8 mouse cellular contexts compared by ENCODE assay signal in the genomic region with DNA sequence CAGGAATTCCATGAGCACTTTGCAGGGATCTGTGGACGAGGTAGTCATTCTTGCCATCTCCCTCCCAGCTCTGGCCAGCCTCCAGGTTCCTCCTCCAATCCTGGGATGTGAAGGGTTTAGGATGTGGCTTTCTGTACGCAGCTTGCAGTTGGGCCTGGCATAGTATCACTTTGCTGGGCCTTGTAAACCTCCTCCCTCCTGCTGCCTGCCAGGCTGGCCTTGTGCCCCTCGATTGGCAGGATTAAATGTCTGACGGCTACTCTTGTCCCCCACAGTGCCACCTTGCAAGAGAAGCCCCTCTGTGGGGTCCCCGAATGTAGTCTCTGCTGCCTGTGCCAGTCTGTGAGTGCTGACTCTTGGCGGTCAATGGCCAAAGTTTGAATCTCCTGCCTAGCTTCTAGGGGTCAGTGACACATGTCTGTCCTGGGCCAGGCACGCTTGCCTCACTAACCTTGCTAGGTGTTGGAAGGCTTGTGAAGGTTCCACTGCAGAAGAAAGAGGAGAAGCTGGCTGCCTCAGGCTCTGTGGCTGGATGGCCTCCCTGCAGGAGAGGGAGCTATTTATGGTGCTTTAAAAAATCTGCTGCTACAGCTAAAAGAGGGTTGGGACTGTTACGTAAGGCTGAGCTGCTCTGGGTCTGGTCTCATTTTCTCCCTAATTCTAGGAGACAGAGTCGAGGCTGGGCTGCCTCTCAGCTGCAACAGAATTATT. TPM values are rescaled to one million over a fixed set of nuclear protein-coding genes. Genes with fewer than 3 reads are reported as not detected.
DNase-seq lines count a peak whose midpoint lies in the region; ATAC-seq lines count a peak whose summit lies in the region.

No protein-coding gene starts in this region.

- H3K27me3 ChIP-seq in hindbrain, embryonic 10.5 days (ENCODE audit: insufficient read depth, poor library complexity, severe bottlenecking): no peaks in the 10 kb centered on the region
- H3K27me3 ChIP-seq in hindbrain, embryonic 11.5 days (ENCODE audit: control insufficient read depth, insufficient read depth, low read length): no peaks in the 10 kb centered on the region
- H3K27me3 ChIP-seq in heart, embryonic 16.5 days (ENCODE audit: control insufficient read depth, insufficient read depth, low read length): no peaks in the 10 kb centered on the region
- H3K27me3 ChIP-seq in midbrain, embryonic 13.5 days: no peaks in the 10 kb centered on the region

- peaks cover 69% of the 10 kb centered on the region for H3K4me1 ChIP-seq in hindbrain, embryonic 10.5 days (replicated peaks)
- H3K4me1 ChIP-seq in hindbrain, embryonic 11.5 days (replicated peaks; ENCODE audit: control insufficient read depth, insufficient read depth, low read length): peaks cover 19% of the 10 kb centered on the region
- peaks cover 83% of the 10 kb centered on the region for H3K4me1 ChIP-seq in heart, embryonic 16.5 days (ENCODE audit: control insufficient read depth, insufficient read depth, low read length)
- H3K4me1 ChIP-seq in midbrain, embryonic 13.5 days (replicated peaks): peaks cover 69% of the 10 kb centered on the region

- ATAC-seq in hindbrain, embryonic 11.5 days (ENCODE audit: low FRiP score): no peak
- no peak for ATAC-seq in heart, embryonic 16.5 days (replicated peaks; ENCODE audit: extremely low read depth, insufficient read depth, low FRiP score)
- no peak for ATAC-seq in midbrain, embryonic 13.5 days

- no peak overlapping the region for H3K4me2 ChIP-seq in hindbrain, embryonic 11.5 days (replicated peaks; ENCODE audit: low read depth, low read length)
- H3K4me2 ChIP-seq in heart, embryonic 16.5 days (ENCODE audit: low read depth, low read length): peak overlapping the region; percentile 8
- H3K4me2 ChIP-seq in midbrain, embryonic 13.5 days (replicated peaks): no peak overlapping the region

- H3K4me3 ChIP-seq in hindbrain, embryonic 10.5 days: no peak overlapping the region
- H3K4me3 ChIP-seq in hindbrain, embryonic 11.5 days (ENCODE audit: low read depth, low read length): no peak overlapping the region
- H3K4me3 ChIP-seq in heart, embryonic 16.5 days (ENCODE audit: low read length): no peak overlapping the region
- no peak overlapping the region for H3K4me3 ChIP-seq in midbrain, embryonic 13.5 days (replicated peaks)

- H3K36me3 ChIP-seq in hindbrain, embryonic 10.5 days: no peaks in the 10 kb centered on the region
- H3K36me3 ChIP-seq in hindbrain, embryonic 11.5 days (ENCODE audit: control insufficient read depth, insufficient read depth, low read length): no peaks in the 10 kb centered on the region
- H3K36me3 ChIP-seq in heart, embryonic 16.5 days (ENCODE audit: control insufficient read depth, insufficient read depth): no peaks in the 10 kb centered on the region
- no peaks in the 10 kb centered on the region for H3K36me3 ChIP-seq in midbrain, embryonic 13.5 days

- H3K27ac ChIP-seq in hindbrain, embryonic 10.5 days: peak overlapping the region; percentile 30; the same call in 1 of the 2 replicates
- H3K27ac ChIP-seq in hindbrain, embryonic 11.5 days (ENCODE audit: low read depth, low read length): no peak overlapping the region
- peak overlapping the region; percentile 76 for H3K27ac ChIP-seq in heart, embryonic 16.5 days (ENCODE audit: low read length)
- 0 out of 2 replicates have a peak overlapping the region, but pooled peaks have one; percentile 0 for H3K27ac ChIP-seq in midbrain, embryonic 13.5 days

- no peaks in the 10 kb centered on the region for H3K9me3 ChIP-seq in hindbrain, embryonic 10.5 days
- no peaks in the 10 kb centered on the region for H3K9me3 ChIP-seq in hindbrain, embryonic 11.5 days (ENCODE audit: control insufficient read depth, low read length)
- H3K9me3 ChIP-seq in heart, embryonic 16.5 days (replicated peaks; ENCODE audit: control insufficient read depth, low read length): no peaks in the 10 kb centered on the region
- H3K9me3 ChIP-seq in midbrain, embryonic 13.5 days: no peaks in the 10 kb centered on the region

- H3K9ac ChIP-seq in hindbrain, embryonic 11.5 days (ENCODE audit: low read depth, low read length): no peak overlapping the region
- peak overlapping the region; percentile 1 for H3K9ac ChIP-seq in heart, embryonic 16.5 days (ENCODE audit: low read length)
- H3K9ac ChIP-seq in midbrain, embryonic 13.5 days (replicated peaks): 0 out of 2 replicates have a peak overlapping the region, but pooled peaks have one; percentile 15

- WGBS in hindbrain, embryonic 10.5 days: 80% methylated on average over 9 of the region's 9 CpGs
- WGBS in hindbrain, embryonic 11.5 days: 78% methylated on average over 9 of the region's 9 CpGs
- WGBS in heart, embryonic 16.5 days: 43% methylated on average over 9 of the region's 9 CpGs
- WGBS in midbrain, embryonic 13.5 days: 75% methylated on average over 9 of the region's 9 CpGs

- no peak for DNase-seq in hindbrain, embryonic 10.5 days (ENCODE audit: low spot score)
- no peak for DNase-seq in hindbrain, embryonic 11.5 days (ENCODE audit: low spot score)
- peak; percentile 60 for DNase-seq in fibroblast of lung, adult 2 months (ENCODE audit: low read depth)
- peak; percentile 88 for DNase-seq in layer of hippocampus, adult 9-11 months
- no peak for DNase-seq in ovary, adult 18-20 months (ENCODE audit: low spot score)
- no peak for DNase-seq in thymus, postnatal 25 days

RNA-seq across cellular contexts. Expression of a gene that starts 58.3 kb away (rescaled TPM):
- 24.1 and 33.1 TPM in 2 replicates for polyA plus RNA-seq in hindbrain, embryonic 10.5 days (2016; fragmentation: Nextera tagmentation; extraction: Ambion mirVana)
- 19.8 and 21.2 TPM in 2 replicates for polyA plus RNA-seq in hindbrain, embryonic 11.5 days (2014; fragmentation: Nextera tagmentation; extraction: Ambion mirVana)
- polyA plus RNA-seq in heart, embryonic 16.5 days (2015; fragmentation: Nextera tagmentation; extraction: Ambion mirVana): 42.4 and 48.9 TPM in 2 replicates
- 41.1 and 44.8 TPM in 2 replicates for polyA plus RNA-seq in midbrain, embryonic 13.5 days (2015; fragmentation: Nextera tagmentation; extraction: Ambion mirVana)

Comparison
In these comparisons a context has a peak if more than half of its experiments do, and no peak if none do; other contexts are left out.
1. DNase-seq: peak in fibroblast of lung, adult 2 months (single experiment) and layer of hippocampus, adult 9-11 months (single experiment); none in hindbrain, embryonic 10.5 days (single experiment), hindbrain, embryonic 11.5 days (single experiment), ovary, adult 18-20 months (single experiment) and thymus, postnatal 25 days (single experiment).